ENCODE assay signal across 14 mouse cellular contexts in the genomic region with DNA sequence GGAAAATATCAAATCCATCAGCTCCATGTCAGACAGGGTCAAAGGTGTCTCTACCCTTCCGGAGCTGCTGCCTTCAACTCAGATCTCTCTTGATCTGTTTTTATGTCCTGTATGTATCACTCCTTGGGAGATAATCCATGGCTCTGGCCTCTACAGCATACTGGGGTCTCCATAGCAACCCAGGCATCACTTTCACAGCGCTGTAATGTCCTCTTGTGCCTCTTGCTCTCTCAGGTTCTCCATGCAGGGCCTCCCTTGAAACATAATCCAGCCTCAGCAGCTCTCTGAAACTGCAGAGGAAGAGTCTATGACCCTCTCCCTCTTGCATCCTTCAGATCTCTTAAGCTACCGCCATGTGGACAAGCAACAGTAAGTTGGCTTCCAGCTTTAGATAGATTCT.
"Had no signal": no experiment of that assay in that cellular context is flagged by ENCODE, and none has a peak within 500 bp of the region (broad histone marks: within the 10 kb centered on the region; RNA-seq: fewer than 3 reads in every experiment).

No protein-coding gene starts in this region.

- H3K4me1 ChIP-seq: limb, embryonic 15.5 days; liver, embryonic 12.5 days had no signal

- ATAC-seq: liver, embryonic 12.5 days had no signal

- H3K4me2 ChIP-seq: limb, embryonic 15.5 days; liver, embryonic 12.5 days; lung, embryonic 14.5 days; neural tube, embryonic 15.5 days had no signal

- H3K27me3 ChIP-seq: limb, embryonic 15.5 days; liver, embryonic 12.5 days; neural tube, embryonic 15.5 days had no signal

- H3K27ac ChIP-seq: limb, embryonic 15.5 days; liver, embryonic 12.5 days; neural tube, embryonic 15.5 days had no signal

- DNase-seq: kidney, adult 11 months; kidney, postnatal 36 days; layer of hippocampus, adult 9-11 months; layer of hippocampus, postnatal 36 days; lung, embryonic 14.5 days; lung, postnatal 10 days; lung, postnatal 4 days; right cerebral cortex, adult 18-20 months; right cerebral cortex, postnatal 25 days; thymus, postnatal 36 days had no signal

- H3K4me3 ChIP-seq: limb, embryonic 15.5 days; liver, embryonic 12.5 days; myocyte; neural tube, embryonic 15.5 days had no signal

- H3K9me3 ChIP-seq: limb, embryonic 15.5 days; liver, embryonic 12.5 days; neural tube, embryonic 15.5 days had no signal

- H3K36me3 ChIP-seq: limb, embryonic 15.5 days; liver, embryonic 12.5 days; neural tube, embryonic 15.5 days had no signal

- H3K9ac ChIP-seq: limb, embryonic 15.5 days; liver, embryonic 12.5 days; lung, embryonic 14.5 days; neural tube, embryonic 15.5 days had no signal
